Mouse (Mus musculus): ENCODE data around the gene Cyb5b. TPM values are rescaled to one million over a fixed set of nuclear protein-coding genes. Genes with fewer than 3 reads are reported as not detected.
"Not testable (repeated sequence)": the region's sequence is repeated elsewhere in the genome, so short reads cannot be mapped to it uniquely, and the experiment has no call there.

Cyb5b gene
- polyA plus RNA-seq (2011; ENCODE audit: insufficient read depth, insufficient read length, low replicate concordance, missing spikeins), result 12.1 and 19.4 TPM in 2 replicates

GRCm38 (mm10) chr8:107150404-107151157, at the start of gene Cyb5b:
Gene Cyb5b (plus strand): TSS chr8:107150640.
- peaks cover 3% of the 10 kb centered on the region; the same call in 1 of the 2 replicates for H3K4me1 ChIP-seq (ENCODE audit: control insufficient read depth, insufficient read depth, low read length)
- WGBS, result under 1% methylated on average over 65 of the region's 65 CpGs

GRCm38 (mm10) chr8:107104547-107104946, 45.9 kb upstream of the Cyb5b start:
- H3K27ac ChIP-seq (ENCODE audit: control insufficient read depth, insufficient read depth, low read depth, low read length, poor library complexity), result no peak overlapping the region
- TF ChIP-seq POLR2A (IDR thresholded peaks at IDR 0.05; ENCODE audit: borderline replicate concordance, control insufficient read depth, low read depth, low read length) (no peak), CTCF (IDR thresholded peaks at IDR 0.05; ENCODE audit: control insufficient read depth, insufficient read depth, low read length) (peak; percentile 75)
- no peak overlapping the region for H3K4me3 ChIP-seq (replicated peaks; ENCODE audit: control insufficient read depth, low read depth, low read length)
- 23% methylated on average over 4 of the region's 4 CpGs for WGBS
- no peaks in the 10 kb centered on the region; the same call in 1 of the 2 replicates for H3K4me1 ChIP-seq (ENCODE audit: control insufficient read depth, insufficient read depth, low read length)

More at GRCm38 (mm10) chr8:107150404-107151157, at the start of gene Cyb5b:
- Histone ChIP-seq H3K27ac (ENCODE audit: control insufficient read depth, insufficient read depth, low read depth, low read length, poor library complexity) (peak within 1 kb of the TSS; percentile 68), H3K4me3 (replicated peaks; ENCODE audit: control insufficient read depth, low read depth, low read length) (peak within 1 kb of the TSS; percentile 96)
- peak; percentile 58; the same call in 1 of the 2 replicates for TF ChIP-seq POLR2A (IDR thresholded peaks at IDR 0.05; ENCODE audit: borderline replicate concordance, control insufficient read depth, low read depth, low read length)
- TF ChIP-seq CTCF (IDR thresholded peaks at IDR 0.05; ENCODE audit: control insufficient read depth, insufficient read depth, low read length), result no peak

GRCm38 (mm10) chr8:107108089-107108488, 42.4 kb upstream of the Cyb5b start:
- not testable (repeated sequence) for H3K27ac ChIP-seq (ENCODE audit: control insufficient read depth, insufficient read depth, low read depth, low read length, poor library complexity); H3K4me3 ChIP-seq (replicated peaks; ENCODE audit: control insufficient read depth, low read depth, low read length); H3K4me1 ChIP-seq (ENCODE audit: control insufficient read depth, insufficient read depth, low read length)
- WGBS, result 90% methylated on average over 5 of the region's 5 CpGs

GRCm38 (mm10) chr8:107108978-107109720, 41.3 kb upstream of the Cyb5b start:
- 81% methylated on average over 23 of the region's 23 CpGs for WGBS
- Histone ChIP-seq H3K27ac (ENCODE audit: control insufficient read depth, insufficient read depth, low read depth, low read length, poor library complexity) (no peak overlapping the region), H3K4me1 (ENCODE audit: control insufficient read depth, insufficient read depth, low read length) (no peaks in the 10 kb centered on the region), H3K4me3 (replicated peaks; ENCODE audit: control insufficient read depth, low read depth, low read length) (no peak overlapping the region)
- TF ChIP-seq CTCF (IDR thresholded peaks at IDR 0.05; ENCODE audit: control insufficient read depth, insufficient read depth, low read length) (no peak), POLR2A (IDR thresholded peaks at IDR 0.05; ENCODE audit: borderline replicate concordance, control insufficient read depth, low read depth, low read length) (no peak)

- WGBS, result 65% methylated on average over 5 of the region's 5 CpGs
- TF ChIP-seq POLR2A (IDR thresholded peaks at IDR 0.05; ENCODE audit: borderline replicate concordance, control insufficient read depth, low read depth, low read length) (no peak), CTCF (IDR thresholded peaks at IDR 0.05; ENCODE audit: control insufficient read depth, insufficient read depth, low read length) (no peak)
- H3K4me1 ChIP-seq (ENCODE audit: control insufficient read depth, insufficient read depth, low read length), result no peaks in the 10 kb centered on the region
- H3K4me3 ChIP-seq (replicated peaks; ENCODE audit: control insufficient read depth, low read depth, low read length), result no peak overlapping the region
- no peak overlapping the region for H3K27ac ChIP-seq (ENCODE audit: control insufficient read depth, insufficient read depth, low read depth, low read length, poor library complexity)
Measured at GRCm38 (mm10) chr8:107109816-107110435, 40.5 kb upstream of the Cyb5b start.

GRCm38 (mm10) chr8:107110629-107111330, 39.7 kb upstream of the Cyb5b start:
- TF ChIP-seq CTCF (IDR thresholded peaks at IDR 0.05; ENCODE audit: control insufficient read depth, insufficient read depth, low read length) (no peak), POLR2A (IDR thresholded peaks at IDR 0.05; ENCODE audit: borderline replicate concordance, control insufficient read depth, low read depth, low read length) (no peak)
- no peak overlapping the region for H3K27ac ChIP-seq (ENCODE audit: control insufficient read depth, insufficient read depth, low read depth, low read length, poor library complexity)

GRCm38 (mm10) chr8:107111340-107112105, 38.9 kb upstream of the Cyb5b start:
- no peak for TF ChIP-seq POLR2A (IDR thresholded peaks at IDR 0.05; ENCODE audit: borderline replicate concordance, control insufficient read depth, low read depth, low read length)
- no peak for TF ChIP-seq CTCF (IDR thresholded peaks at IDR 0.05; ENCODE audit: control insufficient read depth, insufficient read depth, low read length)
- no peaks in the 10 kb centered on the region for H3K4me1 ChIP-seq (ENCODE audit: control insufficient read depth, insufficient read depth, low read length)
- 79% methylated on average over 10 of the region's 11 CpGs for WGBS
- H3K27ac ChIP-seq (ENCODE audit: control insufficient read depth, insufficient read depth, low read depth, low read length, poor library complexity), result no peak overlapping the region
- no peak overlapping the region for H3K4me3 ChIP-seq (replicated peaks; ENCODE audit: control insufficient read depth, low read depth, low read length)

More at GRCm38 (mm10) chr8:107110629-107111330, 39.7 kb upstream of the Cyb5b start:
- H3K4me1 ChIP-seq (ENCODE audit: control insufficient read depth, insufficient read depth, low read length), result no peaks in the 10 kb centered on the region
- no peak overlapping the region for H3K4me3 ChIP-seq (replicated peaks; ENCODE audit: control insufficient read depth, low read depth, low read length)
- WGBS, result 73% methylated on average over 9 of the region's 9 CpGs
